15 mouse cellular contexts compared by ENCODE assay signal in the genomic region with DNA sequence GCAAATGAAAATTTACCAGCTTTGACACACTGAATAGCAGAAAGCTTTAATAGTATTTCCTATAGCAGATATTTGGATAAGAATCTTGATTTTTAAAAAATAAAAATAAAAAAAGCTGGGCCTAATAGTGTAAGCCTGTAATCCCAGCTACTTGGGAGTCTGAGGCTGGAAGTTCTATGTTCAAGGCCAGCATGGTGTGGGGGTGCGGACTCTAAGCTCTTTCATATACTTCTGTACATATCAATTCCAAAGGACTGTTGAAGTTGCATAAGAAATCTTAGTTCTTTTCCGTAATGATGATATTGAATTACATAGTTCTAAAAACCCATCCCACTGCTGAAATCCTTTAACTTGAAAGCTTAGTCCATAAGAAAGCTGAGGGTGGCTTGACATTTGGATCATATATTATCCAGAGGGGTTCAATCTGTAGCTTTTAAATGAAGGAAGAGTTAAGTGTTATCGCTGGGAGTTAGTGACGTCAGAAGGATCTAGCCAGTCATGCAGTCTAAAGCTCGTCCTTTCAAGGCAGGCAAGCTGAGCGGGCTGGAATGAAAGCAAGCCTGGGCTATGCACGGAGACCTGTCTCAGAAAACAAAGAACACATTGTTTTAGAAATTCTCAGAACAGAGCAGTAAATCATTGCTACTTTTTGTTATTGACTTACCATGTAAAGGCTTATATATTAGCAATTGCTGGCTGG. TPM values are rescaled to one million over a fixed set of nuclear protein-coding genes. Genes with fewer than 3 reads are reported as not detected.
DNase-seq lines count a peak whose midpoint lies in the region; ATAC-seq and TF ChIP-seq lines count a peak whose summit lies in the region.
"Had no signal": no experiment of that assay in that cellular context is flagged by ENCODE, and none has a peak within 500 bp of the region (broad histone marks: within the 10 kb centered on the region; RNA-seq: fewer than 3 reads in every experiment).

No protein-coding gene starts in this region.

- H3K9ac ChIP-seq in hindbrain, embryonic 11.5 days (ENCODE audit: low read depth, low read length): no peak overlapping the region
- H3K9ac ChIP-seq in hindbrain, postnatal 0 days (replicated peaks; ENCODE audit: low read length): no peak overlapping the region
- no peak overlapping the region for H3K9ac ChIP-seq in intestine, embryonic 15.5 days

- peak; percentile 25 for DNase-seq in hindbrain, embryonic 11.5 days (ENCODE audit: low spot score)
- no peak for DNase-seq in hindbrain, postnatal 0 days (ENCODE audit: low spot score)
- DNase-seq in embryo, embryonic 11.5 days (ENCODE audit: low read depth, low spot score): peak; percentile 22
- peak; percentile 62 for DNase-seq in mesoderm, embryonic 11.5 days (ENCODE audit: low read depth, low spot score)
- DNase-seq in cerebellum, postnatal 4 days (ENCODE audit: low spot score in 2 of 2): no peak
- DNase-seq in midbrain, embryonic 10.5 days (ENCODE audit: low spot score): no peak
- no peak for DNase-seq in gastrocnemius, postnatal 25 days
- DNase-seq: adrenal gland, adult 2 months; B cell, adult 2 months; cerebellum, adult 11-12 months; lung, postnatal 14 days had no signal

- 0 out of 2 replicates have a peak, but pooled peaks cover 2% of the 10 kb centered on the region for H3K36me3 ChIP-seq in hindbrain, embryonic 11.5 days (ENCODE audit: control insufficient read depth, insufficient read depth, low read length)
- no peaks in the 10 kb centered on the region for H3K36me3 ChIP-seq in hindbrain, postnatal 0 days (ENCODE audit: insufficient read depth, low read length)
- H3K36me3 ChIP-seq in intestine, embryonic 15.5 days: peaks cover 8% of the 10 kb centered on the region; the same call in 1 of the 2 replicates
- H3K36me3 ChIP-seq in midbrain, embryonic 10.5 days: peaks cover 90% of the 10 kb centered on the region

- H3K27me3 ChIP-seq in hindbrain, embryonic 11.5 days (ENCODE audit: control insufficient read depth, insufficient read depth, low read length): no peaks in the 10 kb centered on the region
- no peaks in the 10 kb centered on the region for H3K27me3 ChIP-seq in hindbrain, postnatal 0 days (ENCODE audit: insufficient read depth, low read length)
- no peaks in the 10 kb centered on the region for H3K27me3 ChIP-seq in intestine, embryonic 15.5 days (replicated peaks)
- H3K27me3 ChIP-seq in midbrain, embryonic 10.5 days (ENCODE audit: low read depth, poor library complexity, severe bottlenecking): no peaks in the 10 kb centered on the region

- no peaks in the 10 kb centered on the region for H3K4me1 ChIP-seq in hindbrain, embryonic 11.5 days (replicated peaks; ENCODE audit: control insufficient read depth, insufficient read depth, low read length)
- no peaks in the 10 kb centered on the region for H3K4me1 ChIP-seq in hindbrain, postnatal 0 days (ENCODE audit: insufficient read depth, low read length)
- no peaks in the 10 kb centered on the region for H3K4me1 ChIP-seq in intestine, embryonic 15.5 days (replicated peaks)
- no peaks in the 10 kb centered on the region for H3K4me1 ChIP-seq in midbrain, embryonic 10.5 days

- H3K4me3 ChIP-seq in hindbrain, embryonic 11.5 days (ENCODE audit: low read depth, low read length): no peak overlapping the region
- H3K4me3 ChIP-seq in hindbrain, postnatal 0 days (ENCODE audit: low read length): no peak overlapping the region
- no peak overlapping the region for H3K4me3 ChIP-seq in intestine, embryonic 15.5 days (replicated peaks)
- no peak overlapping the region for H3K4me3 ChIP-seq in midbrain, embryonic 10.5 days
- H3K4me3 ChIP-seq: erythroblast, embryonic 14.5 days had no signal

- H3K9me3 ChIP-seq in hindbrain, embryonic 11.5 days (ENCODE audit: control insufficient read depth, low read length): no peaks in the 10 kb centered on the region
- H3K9me3 ChIP-seq in hindbrain, postnatal 0 days (ENCODE audit: low read length): no peaks in the 10 kb centered on the region
- H3K9me3 ChIP-seq in intestine, embryonic 15.5 days: no peaks in the 10 kb centered on the region
- H3K9me3 ChIP-seq in midbrain, embryonic 10.5 days (replicated peaks): no peaks in the 10 kb centered on the region

- ATAC-seq in hindbrain, embryonic 11.5 days (ENCODE audit: low FRiP score): 0 out of 2 replicates have a peak, but pooled peaks have one; percentile 53
- ATAC-seq in hindbrain, postnatal 0 days: no peak
- peak; percentile 94 for ATAC-seq in intestine, embryonic 15.5 days

- no peak overlapping the region for H3K27ac ChIP-seq in hindbrain, embryonic 11.5 days (ENCODE audit: low read depth, low read length)
- no peak overlapping the region for H3K27ac ChIP-seq in hindbrain, postnatal 0 days
- no peak overlapping the region for H3K27ac ChIP-seq in intestine, embryonic 15.5 days
- H3K27ac ChIP-seq in midbrain, embryonic 10.5 days (replicated peaks): no peak overlapping the region

- no peak overlapping the region for H3K4me2 ChIP-seq in hindbrain, embryonic 11.5 days (replicated peaks; ENCODE audit: low read depth, low read length)
- no peak overlapping the region for H3K4me2 ChIP-seq in hindbrain, postnatal 0 days (ENCODE audit: low read depth, low read length)
- H3K4me2 ChIP-seq in intestine, embryonic 15.5 days (replicated peaks): no peak overlapping the region

- WGBS in hindbrain, embryonic 11.5 days: 56% methylated on average over 7 of the region's 7 CpGs
- 48% methylated on average over 7 of the region's 7 CpGs for WGBS in hindbrain, postnatal 0 days
- WGBS in intestine, embryonic 15.5 days: 57% methylated on average over 7 of the region's 7 CpGs
- 62% methylated on average over 7 of the region's 7 CpGs for WGBS in midbrain, embryonic 10.5 days

- no peak for TF ChIP-seq CTCF in hindbrain, postnatal 0 days (IDR thresholded peaks at IDR 0.05; ENCODE audit: low read depth)

RNA-seq across cellular contexts. Expression of a gene that starts 24.9 kb away (rescaled TPM):
- polyA plus RNA-seq in hindbrain, embryonic 11.5 days (2014; fragmentation: Nextera tagmentation; extraction: Ambion mirVana): not detected in 2 replicates
- not detected in 2 replicates for total RNA-seq in hindbrain, postnatal 0 days (2014; rRNA removed)
- not detected in 2 replicates for polyA plus RNA-seq in hindbrain, postnatal 0 days (2015; fragmentation: Nextera tagmentation; extraction: Ambion mirVana)
- polyA plus RNA-seq in intestine, embryonic 15.5 days (2015; fragmentation: Nextera tagmentation; extraction: Ambion mirVana): not detected in 2 replicates
- polyA plus RNA-seq in midbrain, embryonic 10.5 days (2016; fragmentation: Nextera tagmentation; extraction: Ambion mirVana): not detected in 2 replicates
- not detected for total RNA-seq in gastrocnemius, postnatal 25 days (2021)
- total RNA-seq: adrenal gland, adult 2 months; left cerebral cortex, postnatal 25 days had no signal
- polyA plus RNA-seq: adrenal gland, adult 2 months; erythroblast, embryonic 14.5 days; spleen, adult 2 months had no signal

Comparison
In these comparisons a context has a peak if more than half of its experiments do, and no peak if none do; other contexts are left out.
1. DNase-seq: peak in hindbrain, embryonic 11.5 days (single experiment), embryo, embryonic 11.5 days (single experiment) and mesoderm, embryonic 11.5 days (single experiment); none in hindbrain, postnatal 0 days (single experiment), cerebellum, postnatal 4 days (0 of 2), midbrain, embryonic 10.5 days (single experiment) and gastrocnemius, postnatal 25 days (single experiment).